Mouse (Mus musculus) lung, embryonic 16.5 days (tissue): ENCODE measurements at regions not wholly inside any gene's neighbourhood (a gene's known extent, or its start where the extent isn't known, plus 50 kb on each side); places are given as distances from the start of the nearest gene placed in this dataset.
A peak's percentile ranks its signal among the peaks of the same experiment; 100 is the strongest.

Source experiments
- ATAC-seq: fragments of 200-750 bp; cut with Nextera tagmentation; 2 replicates; pipeline ENCODE4 v1.8.0; 2017; ENCODE audit warnings: low read depth, mild to moderate bottlenecking, moderate library complexity
- H3K27ac ChIP-seq: fragments of 300-500 bp; sonication (generic); 2 replicates; pipeline ENCODE4 v1.5.1; 2014; ENCODE audit warnings: mild to moderate bottlenecking, control low read depth, low read length
- H3K27me3 ChIP-seq: fragments of 300-500 bp; sonication (generic); 2 replicates; pipeline ENCODE4 v1.6.1; 2014; ENCODE audit warnings: low read depth, low read length, mixed read lengths; ENCODE audit not compliant: control insufficient read depth, insufficient read depth
- H3K36me3 ChIP-seq: fragments of 300-500 bp; sonication (generic); 2 replicates; pipeline ENCODE4 v1.6.1; 2014; ENCODE audit warnings: low read length; ENCODE audit not compliant: control insufficient read depth, insufficient read depth
- H3K4me1 ChIP-seq: fragments of 300-500 bp; sonication (generic); replicated peaks from 2 replicates; pipeline ENCODE4 v1.6.1; 2014; ENCODE audit warnings: low read length, mixed read lengths; ENCODE audit not compliant: control insufficient read depth, insufficient read depth
- H3K4me2 ChIP-seq: fragments of 300-500 bp; sonication (generic); 2 replicates; pipeline ENCODE4 v1.6.1; 2014; ENCODE audit warnings: low read depth, low read length, control low read depth
- H3K4me3 ChIP-seq: fragments of 300-500 bp; sonication (generic); 2 replicates; pipeline ENCODE4 v1.5.1; 2014; ENCODE audit warnings: mild to moderate bottlenecking, low read length, control low read depth
- H3K9ac ChIP-seq: fragments of 300-500 bp; sonication (generic); 2 replicates; pipeline ENCODE4 v1.6.1; 2014; ENCODE audit warnings: low read length, control low read depth
- H3K9me3 ChIP-seq: fragments of 300-500 bp; sonication (generic); 2 replicates; pipeline ENCODE4 v1.6.1; 2016; ENCODE audit warnings: low read length; ENCODE audit not compliant: control insufficient read depth
- WGBS: fragments of 180-500 bp; shearing (Covaris S2); extraction: QIAGEN DNeasy Blood & Tissue Kit; methylation state at CpG from one replicate; pipeline ENCODE4 v1.1.7; 2014; 5-methylcytosine and 5-hydroxymethylcytosine counted together

DNA sequence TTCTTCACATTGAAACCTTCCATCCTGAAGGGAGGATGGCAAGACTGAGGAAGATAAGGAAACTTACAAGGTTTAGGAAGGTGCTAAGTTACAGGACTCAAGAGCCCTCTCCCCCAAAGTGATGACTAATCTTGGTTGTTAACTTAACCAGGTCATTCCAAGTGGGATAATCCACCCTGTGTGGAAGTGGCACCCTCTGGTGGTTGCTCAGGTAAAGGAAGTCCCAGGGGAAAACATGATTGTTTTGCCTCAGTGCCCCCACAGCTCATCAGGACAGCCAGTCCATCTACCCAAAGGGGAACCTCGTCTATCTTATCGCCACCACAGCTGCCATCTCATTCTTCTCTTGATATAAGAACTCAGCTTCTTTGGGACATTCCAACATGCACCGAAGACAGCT, 244.6 kb upstream of the Npvf start:
- H3K4me2 ChIP-seq, result no peak overlapping the region
- no peaks in the 10 kb centered on the region for H3K27me3 ChIP-seq
- H3K9ac ChIP-seq, result no peak overlapping the region
- no peak overlapping the region for H3K27ac ChIP-seq
- H3K9me3 ChIP-seq, result no peaks in the 10 kb centered on the region
- WGBS, result 84% methylated on average over 3 of the region's 3 CpGs
- no peak for ATAC-seq
- no peak overlapping the region for H3K4me3 ChIP-seq
- H3K4me1 ChIP-seq, result no peaks in the 10 kb centered on the region
- no peaks in the 10 kb centered on the region for H3K36me3 ChIP-seq

DNA sequence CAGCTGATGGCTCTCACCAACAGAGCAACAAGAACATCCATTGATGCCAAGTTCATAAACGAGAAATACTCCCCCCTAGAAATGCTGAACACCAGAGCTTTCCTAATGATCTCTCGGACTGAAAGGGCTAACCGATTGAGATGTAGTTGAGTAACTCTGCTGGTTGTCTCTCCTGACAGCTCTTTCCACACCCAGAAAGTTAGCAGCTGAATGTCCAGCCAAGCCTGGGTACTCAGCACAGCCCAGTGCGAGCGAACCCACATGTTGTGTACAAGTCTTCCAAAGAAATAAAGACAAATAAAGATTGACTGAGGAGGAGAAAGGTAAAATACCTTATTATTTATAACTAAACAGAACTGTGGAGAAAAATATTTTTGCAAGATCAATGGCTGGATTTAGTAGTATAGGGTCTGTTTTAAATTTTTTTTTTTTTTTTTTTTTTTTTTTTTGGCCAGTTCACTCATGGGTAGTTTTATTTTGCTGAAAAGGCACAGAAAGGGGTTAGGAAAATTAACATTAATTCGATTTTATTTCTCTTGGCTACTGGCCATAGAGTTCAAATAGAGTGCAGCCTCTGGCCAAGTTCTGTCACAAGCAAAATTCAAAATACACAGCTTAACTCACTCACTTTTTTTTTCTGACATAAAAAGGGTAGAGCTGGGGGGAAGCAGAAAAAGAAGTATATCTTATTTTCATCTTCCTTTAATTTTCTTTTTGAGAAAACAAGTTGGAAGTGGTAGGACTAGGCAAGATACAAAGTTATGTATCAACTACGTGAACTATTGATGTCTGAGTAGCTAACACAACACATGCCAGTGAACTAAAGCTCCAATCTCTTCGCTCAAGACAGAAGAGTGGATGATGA, 261.2 kb upstream of the Npvf start:
- Histone ChIP-seq H3K9ac (no peak overlapping the region), H3K4me2 (no peak overlapping the region), H3K36me3 (no peaks in the 10 kb centered on the region), H3K4me3 (no peak overlapping the region), H3K27ac (peak overlapping the region; percentile 42), H3K4me1 (0 out of 2 replicates have a peak, but pooled peaks cover 3% of the 10 kb centered on the region), H3K9me3 (peaks cover 4% of the 10 kb centered on the region), H3K27me3 (no peaks in the 10 kb centered on the region)
- peak; percentile 56; the same call in 1 of the 2 replicates for ATAC-seq
- 52% methylated on average over 8 of the region's 8 CpGs for WGBS

DNA sequence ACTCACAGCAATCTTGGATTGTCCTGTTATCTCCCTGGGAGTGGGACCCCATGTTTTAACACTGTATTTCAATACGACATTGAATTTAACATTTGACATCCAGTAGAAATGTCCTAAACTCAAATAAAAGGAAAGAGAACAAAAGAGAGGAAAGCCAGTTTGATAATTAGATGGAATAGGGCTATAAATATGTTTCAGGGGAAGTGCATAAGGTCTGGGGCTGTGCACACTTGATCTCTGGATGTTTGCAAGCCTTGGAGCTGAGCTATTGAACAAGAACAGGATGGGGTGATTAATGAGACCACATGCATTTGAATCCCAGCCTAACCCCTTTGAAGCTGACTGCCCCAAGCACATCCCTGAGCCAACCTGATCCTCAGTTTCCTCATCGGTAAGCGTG, 264.0 kb upstream of the Npvf start:
- no peak for ATAC-seq
- H3K27me3 ChIP-seq, result no peaks in the 10 kb centered on the region
- no peak overlapping the region for H3K27ac ChIP-seq

DNA sequence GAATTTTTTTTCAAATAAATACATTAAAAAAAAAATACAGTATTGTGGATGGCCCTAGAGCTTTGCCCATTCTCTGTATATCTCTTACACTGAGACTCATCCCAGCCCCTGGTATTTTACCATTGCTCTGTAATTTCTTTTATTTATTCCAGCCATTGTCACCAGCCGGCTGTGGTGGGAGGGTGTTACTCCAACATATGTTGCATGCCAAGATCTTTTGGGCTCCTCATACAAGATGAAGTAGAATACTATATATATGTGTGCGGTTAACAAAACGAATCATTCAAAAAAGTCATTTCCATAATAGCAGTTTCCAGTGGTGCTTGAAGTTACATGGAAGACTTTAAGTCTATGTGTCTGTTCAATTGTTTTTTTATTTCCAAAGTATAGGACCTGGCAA, 268.0 kb upstream of the Npvf start:
- H3K36me3 ChIP-seq, result no peaks in the 10 kb centered on the region
- H3K4me2 ChIP-seq, result no peak overlapping the region
- H3K4me1 ChIP-seq, result no peaks in the 10 kb centered on the region
- H3K27me3 ChIP-seq, result no peaks in the 10 kb centered on the region
- ATAC-seq, result no peak
- WGBS, result 81% methylated on average over 3 of the region's 3 CpGs
- no peak overlapping the region for H3K4me3 ChIP-seq
- no peak overlapping the region for H3K9ac ChIP-seq
- no peak overlapping the region for H3K27ac ChIP-seq
- H3K9me3 ChIP-seq, result peaks cover 2% of the 10 kb centered on the region; the same call in 1 of the 2 replicates

More for the DNA sequence above, 264.0 kb upstream of the Npvf start:
- WGBS, result 66% methylated on average over 3 of the region's 3 CpGs
- Histone ChIP-seq H3K36me3 (no peaks in the 10 kb centered on the region), H3K4me1 (0 out of 2 replicates have a peak, but pooled peaks cover 3% of the 10 kb centered on the region), H3K4me3 (no peak overlapping the region), H3K9me3 (peaks cover 4% of the 10 kb centered on the region), H3K4me2 (no peak overlapping the region), H3K9ac (no peak overlapping the region)

DNA sequence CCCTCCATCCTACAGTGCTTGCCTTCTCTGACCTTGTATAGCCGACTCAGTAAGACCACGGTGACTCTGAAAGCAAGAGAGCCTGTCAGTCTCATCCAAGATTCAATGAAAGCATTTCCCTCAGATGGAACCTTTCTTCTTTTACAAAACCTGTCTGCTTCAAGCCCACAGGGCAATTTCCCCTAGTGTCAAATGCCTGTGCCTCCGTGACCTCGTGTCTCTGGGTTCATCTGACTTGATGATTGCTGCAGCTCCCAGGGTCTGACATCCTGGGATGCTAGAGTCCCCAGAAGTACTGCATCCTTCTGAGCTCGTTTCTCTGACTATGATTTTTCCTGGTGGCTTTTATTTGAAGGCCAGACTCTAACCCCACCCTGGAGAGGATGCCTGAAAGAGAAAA, 270.3 kb upstream of the Npvf start:
- peaks cover 2% of the 10 kb centered on the region; the same call in 1 of the 2 replicates for H3K9me3 ChIP-seq
- H3K4me3 ChIP-seq, result no peak overlapping the region
- no peak overlapping the region for H3K27ac ChIP-seq
- H3K36me3 ChIP-seq, result no peaks in the 10 kb centered on the region
- no peaks in the 10 kb centered on the region for H3K4me1 ChIP-seq
- H3K4me2 ChIP-seq, result no peak overlapping the region
- no peaks in the 10 kb centered on the region; the same call in 1 of the 2 replicates for H3K27me3 ChIP-seq
- 38% methylated on average over 5 of the region's 5 CpGs for WGBS
- H3K9ac ChIP-seq, result no peak overlapping the region
- ATAC-seq, result no peak

DNA sequence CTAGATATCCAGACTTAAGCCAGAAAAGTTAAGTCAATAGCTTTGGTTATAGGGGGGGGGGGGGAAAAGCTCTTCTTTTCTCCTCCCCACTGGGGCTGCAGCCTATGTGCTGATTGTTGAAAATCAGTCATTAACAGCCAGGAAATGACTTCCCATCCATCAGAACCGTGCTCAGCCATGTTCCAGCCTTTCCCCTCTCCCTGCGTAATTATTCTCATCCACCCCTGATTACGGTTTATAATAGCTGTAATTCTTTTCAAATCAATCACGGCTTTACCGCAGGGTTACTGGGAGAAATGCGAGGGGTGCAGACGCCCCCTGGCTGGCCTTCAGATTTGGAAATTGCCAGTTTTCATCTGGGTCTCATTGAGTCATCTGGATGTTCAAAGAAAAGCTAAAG, 270.8 kb upstream of the Npvf start:
- H3K9ac ChIP-seq, result no peak overlapping the region
- H3K27me3 ChIP-seq, result no peaks in the 10 kb centered on the region; the same call in 1 of the 2 replicates
- H3K27ac ChIP-seq, result no peak overlapping the region

DNA sequence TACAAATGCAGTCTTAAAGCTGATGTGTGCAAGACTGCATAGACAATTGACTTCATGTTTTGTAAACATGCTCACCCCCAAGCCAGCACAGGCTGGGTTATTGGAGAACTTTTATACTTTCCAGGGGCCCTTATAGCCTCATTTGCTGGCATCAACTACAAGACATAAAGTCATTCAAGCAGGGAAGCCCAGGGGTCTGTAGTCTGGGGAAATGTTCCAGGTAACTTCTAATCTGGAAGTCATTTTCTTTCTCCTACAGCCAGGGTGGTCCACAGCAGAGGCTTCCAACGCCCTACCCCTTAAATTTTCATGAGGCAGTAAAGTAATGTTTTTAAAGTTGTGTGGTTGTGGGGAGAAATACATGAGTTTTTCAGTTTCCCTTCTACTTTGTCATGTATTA, 272.1 kb upstream of the Npvf start:
- Histone ChIP-seq H3K9ac (no peak overlapping the region), H3K4me2 (no peak overlapping the region), H3K27ac (no peak overlapping the region), H3K9me3 (peaks cover 2% of the 10 kb centered on the region; the same call in 1 of the 2 replicates), H3K27me3 (no peaks in the 10 kb centered on the region; the same call in 1 of the 2 replicates), H3K36me3 (no peaks in the 10 kb centered on the region), H3K4me1 (no peaks in the 10 kb centered on the region), H3K4me3 (no peak overlapping the region)
- no peak for ATAC-seq
- WGBS, result 78% methylated on average over 1 of the region's 1 CpGs

More for the DNA sequence above, 270.8 kb upstream of the Npvf start:
- Histone ChIP-seq H3K4me3 (no peak overlapping the region), H3K4me1 (no peaks in the 10 kb centered on the region), H3K36me3 (no peaks in the 10 kb centered on the region), H3K9me3 (peaks cover 2% of the 10 kb centered on the region; the same call in 1 of the 2 replicates), H3K4me2 (no peak overlapping the region)
- 36% methylated on average over 7 of the region's 7 CpGs for WGBS
- ATAC-seq, result no peak

DNA sequence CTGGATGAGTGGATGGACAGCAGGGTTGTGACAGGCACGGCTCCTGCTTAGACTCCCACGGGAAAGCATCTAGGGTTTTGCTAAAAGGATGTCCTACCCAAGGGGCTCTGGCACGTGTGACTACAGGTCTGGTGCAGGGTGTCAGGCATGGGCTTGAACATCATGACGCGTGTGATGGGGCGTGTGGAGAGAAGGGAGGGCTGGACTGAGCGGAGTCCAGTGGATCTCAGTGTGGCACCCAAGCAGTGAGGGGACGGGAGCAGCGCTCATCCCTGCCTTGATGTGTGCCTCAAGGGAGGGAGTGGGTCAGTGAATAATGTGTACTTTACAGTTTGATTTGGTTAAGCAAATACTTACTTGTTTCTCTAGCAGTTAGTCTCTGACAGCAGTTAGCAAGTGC, 275.3 kb upstream of the Npvf start:
- Histone ChIP-seq H3K27ac (no peak overlapping the region), H3K4me2 (no peak overlapping the region), H3K36me3 (no peaks in the 10 kb centered on the region), H3K4me1 (no peaks in the 10 kb centered on the region), H3K9ac (no peak overlapping the region), H3K27me3 (no peaks in the 10 kb centered on the region; the same call in 1 of the 2 replicates), H3K4me3 (no peak overlapping the region), H3K9me3 (peaks cover 2% of the 10 kb centered on the region; the same call in 1 of the 2 replicates)
- no peak for ATAC-seq
- WGBS, result 58% methylated on average over 9 of the region's 9 CpGs

DNA sequence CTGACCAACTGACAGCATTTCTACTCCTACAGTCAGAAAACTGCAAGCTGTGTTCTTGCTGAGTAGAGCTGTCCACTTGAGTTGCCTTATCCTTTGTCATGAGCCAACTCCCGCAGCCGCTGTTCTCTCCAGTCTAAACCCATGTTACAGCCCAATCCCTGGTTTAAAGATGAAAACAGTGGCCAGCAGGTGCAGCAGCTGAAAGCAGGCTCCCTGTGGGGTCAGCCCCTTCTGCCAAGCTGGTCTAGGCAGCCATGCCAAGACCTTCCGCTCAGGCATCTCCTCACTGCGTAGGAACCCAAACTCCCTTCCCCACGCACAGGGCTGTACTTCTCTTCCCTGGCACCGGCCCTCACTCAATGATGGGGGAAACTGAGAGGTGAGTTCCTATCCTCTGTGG, 279.3 kb upstream of the Npvf start:
- Histone ChIP-seq H3K4me3 (no peak overlapping the region), H3K9ac (no peak overlapping the region), H3K4me2 (no peak overlapping the region), H3K27me3 (no peaks in the 10 kb centered on the region; the same call in 1 of the 2 replicates), H3K27ac (no peak overlapping the region), H3K9me3 (no peaks in the 10 kb centered on the region), H3K36me3 (no peaks in the 10 kb centered on the region), H3K4me1 (no peaks in the 10 kb centered on the region)
- ATAC-seq, result no peak
- 93% methylated on average over 6 of the region's 6 CpGs for WGBS
